Mouse (Mus musculus) erythroblast, embryonic 14.5 days (primary cell): ENCODE measurements around the gene Creb3l1. TPM values are rescaled to one million over a fixed set of nuclear protein-coding genes. Genes with fewer than 3 reads are reported as not detected.

ENCODE experiments used
- H3K27me3 ChIP-seq: 2 replicates; pipeline ENCODE4 v1.6.1; 2012; ENCODE audit warnings: inconsistent platforms; ENCODE audit not compliant: control insufficient read depth
- H3K36me3 ChIP-seq: 2 replicates; pipeline ENCODE4 v1.6.1; 2012; ENCODE audit warnings: mild to moderate bottlenecking, inconsistent platforms; ENCODE audit not compliant: control insufficient read depth
- H3K4me1 ChIP-seq: 2 replicates; pipeline ENCODE4 v1.6.1; 2012; ENCODE audit warnings: inconsistent platforms; ENCODE audit not compliant: control insufficient read depth
- H3K4me3 ChIP-seq: replicated peaks from 2 replicates; pipeline ENCODE3; 2012; ENCODE audit warnings: moderate library complexity, mild to moderate bottlenecking, inconsistent platforms
- H3K9me3 ChIP-seq: 2 replicates; pipeline ENCODE4 v1.6.1; 2012; ENCODE audit warnings: low read length, inconsistent platforms, mixed read lengths; ENCODE audit not compliant: control insufficient read depth
- GATA1 ChIP-seq: IDR thresholded peaks from 2 replicates; pipeline ENCODE4 v1.6.1; 2012; ENCODE audit warnings: low read length, inconsistent platforms, mixed read lengths
- TAL1 ChIP-seq: IDR thresholded peaks from 3 replicates; pipeline ENCODE4 v1.6.1; 2012; ENCODE audit warnings: low read length, inconsistent platforms, mixed read lengths
- polyA plus RNA-seq: library from polyadenylated mRNA; stranded (reverse); fragments of >175 nt; gene quantifications from 2 replicates; pipeline ENCODE4 v1.2.3, GENCODE M21; 2012

The Creb3l1 gene
- polyA plus RNA-seq, 1 experiment, result 0.03 TPM

- H3K36me3 ChIP-seq, result no peaks in the 10 kb centered on the region
- H3K4me1 ChIP-seq, result no peaks in the 10 kb centered on the region
- TF ChIP-seq TAL1 (no peak), GATA1 (no peak)
- no peaks in the 10 kb centered on the region for H3K9me3 ChIP-seq
- H3K4me3 ChIP-seq, result no peak overlapping the region
- H3K27me3 ChIP-seq, result peaks cover 9% of the 10 kb centered on the region
Observed at GRCm38 (mm10) chr2:92047601-92048000, 23.3 kb upstream of the Creb3l1 start.

- Histone ChIP-seq H3K27me3 (peaks cover 3% of the 10 kb centered on the region; the same call in 1 of the 2 replicates), H3K36me3 (no peaks in the 10 kb centered on the region), H3K9me3 (no peaks in the 10 kb centered on the region), H3K4me3 (no peak overlapping the region), H3K4me1 (no peaks in the 10 kb centered on the region)
- TF ChIP-seq TAL1 (no peak), GATA1 (no peak)
Observed at GRCm38 (mm10) chr2:92043285-92043684, 19.0 kb upstream of the Creb3l1 start.

GRCm38 (mm10) chr2:92041538-92041937 lies 17.2 kb upstream of the Creb3l1 start:
- Histone ChIP-seq H3K4me1 (no peaks in the 10 kb centered on the region), H3K27me3 (no peaks in the 10 kb centered on the region), H3K36me3 (no peaks in the 10 kb centered on the region), H3K4me3 (no peak overlapping the region), H3K9me3 (no peaks in the 10 kb centered on the region)
- TF ChIP-seq GATA1 (no peak), TAL1 (no peak)

- no peaks in the 10 kb centered on the region for H3K27me3 ChIP-seq
- no peak overlapping the region for H3K4me3 ChIP-seq
- no peaks in the 10 kb centered on the region for H3K9me3 ChIP-seq
- no peaks in the 10 kb centered on the region for H3K4me1 ChIP-seq
- no peak for TF ChIP-seq GATA1
- no peak for TF ChIP-seq TAL1
- no peaks in the 10 kb centered on the region for H3K36me3 ChIP-seq
Observed at GRCm38 (mm10) chr2:92034273-92034672, 10.0 kb upstream of the Creb3l1 start.

GRCm38 (mm10) chr2:92030554-92030953 lies 6.3 kb upstream of the Creb3l1 start:
- Histone ChIP-seq H3K4me1 (no peaks in the 10 kb centered on the region; the same call in 1 of the 2 replicates), H3K36me3 (no peaks in the 10 kb centered on the region), H3K4me3 (no peak overlapping the region), H3K9me3 (no peaks in the 10 kb centered on the region), H3K27me3 (peaks cover 3% of the 10 kb centered on the region)
- TF ChIP-seq TAL1 (no peak), GATA1 (no peak)

- peaks cover 9% of the 10 kb centered on the region for H3K27me3 ChIP-seq
- H3K4me3 ChIP-seq, result no peak overlapping the region
- H3K36me3 ChIP-seq, result no peaks in the 10 kb centered on the region
- TF ChIP-seq TAL1, result no peak
- H3K4me1 ChIP-seq, result no peaks in the 10 kb centered on the region; the same call in 1 of the 2 replicates
- H3K9me3 ChIP-seq, result no peaks in the 10 kb centered on the region
Observed at GRCm38 (mm10) chr2:92029387-92030133, 5.3 kb upstream of the Creb3l1 start.

GRCm38 (mm10) chr2:92027811-92028590 lies 3.7 kb upstream of the Creb3l1 start:
- Histone ChIP-seq H3K9me3 (no peaks in the 10 kb centered on the region), H3K36me3 (no peaks in the 10 kb centered on the region), H3K4me3 (no peak overlapping the region), H3K4me1 (peaks cover 5% of the 10 kb centered on the region), H3K27me3 (peaks cover 24% of the 10 kb centered on the region)
- TF ChIP-seq TAL1, result no peak
- TF ChIP-seq GATA1, result no peak

GRCm38 (mm10) chr2:92025966-92026365 lies 1.7 kb upstream of the Creb3l1 start:
- no peak for TF ChIP-seq TAL1
- TF ChIP-seq GATA1, result no peak
- Histone ChIP-seq H3K4me1 (peaks cover 5% of the 10 kb centered on the region), H3K27me3 (peaks cover 34% of the 10 kb centered on the region), H3K4me3 (no peak overlapping the region), H3K9me3 (no peaks in the 10 kb centered on the region), H3K36me3 (no peaks in the 10 kb centered on the region)

- TF ChIP-seq TAL1 (no peak), GATA1 (no peak)
- Histone ChIP-seq H3K36me3 (no peaks in the 10 kb centered on the region), H3K27me3 (peaks cover 34% of the 10 kb centered on the region), H3K4me3 (no peak overlapping the region), H3K4me1 (peaks cover 5% of the 10 kb centered on the region), H3K9me3 (no peaks in the 10 kb centered on the region)
Observed at GRCm38 (mm10) chr2:92025202-92025601, 900 bp upstream of the Creb3l1 start.
